ENCODE assay signal across 23 mouse cellular contexts in the genomic region with DNA sequence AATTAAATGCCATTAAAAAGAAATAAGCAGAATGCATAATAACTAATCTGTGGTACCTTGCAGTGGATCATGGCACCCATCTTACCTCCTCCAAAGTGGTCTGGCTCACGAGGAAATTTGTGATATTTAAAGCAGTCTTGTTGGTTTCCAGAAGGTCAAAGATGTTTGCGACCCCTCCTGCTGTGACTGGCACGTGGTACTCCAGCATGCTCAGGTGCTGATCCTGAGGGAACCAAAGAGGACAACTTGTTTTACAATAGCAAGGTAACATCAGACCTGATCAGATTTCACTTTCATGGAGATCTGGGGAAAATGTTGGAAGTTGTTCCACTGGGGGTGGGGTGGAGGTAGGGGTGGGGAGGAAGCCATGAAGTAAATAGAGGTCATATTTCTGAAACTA.
"Had no signal": no experiment of that assay in that cellular context is flagged by ENCODE, and none has a peak within 500 bp of the region (broad histone marks: within the 10 kb centered on the region; RNA-seq: fewer than 3 reads in every experiment).

No protein-coding gene starts in this region.

- H3K4me2 ChIP-seq: embryonic facial prominence, embryonic 12.5 days; embryonic facial prominence, embryonic 13.5 days; embryonic facial prominence, embryonic 15.5 days; forebrain, embryonic 12.5 days; forebrain, embryonic 13.5 days; forebrain, embryonic 15.5 days had no signal

- ATAC-seq: forebrain, embryonic 13.5 days; forebrain, embryonic 15.5 days had no signal

- H3K9ac ChIP-seq: embryonic facial prominence, embryonic 12.5 days; embryonic facial prominence, embryonic 13.5 days; embryonic facial prominence, embryonic 15.5 days; forebrain, embryonic 12.5 days; forebrain, embryonic 13.5 days; forebrain, embryonic 15.5 days; forebrain, postnatal 0 days had no signal

- H3K4me3 ChIP-seq: embryonic facial prominence, embryonic 10.5 days; embryonic facial prominence, embryonic 12.5 days; embryonic facial prominence, embryonic 13.5 days; embryonic facial prominence, embryonic 15.5 days; erythroblast, embryonic 14.5 days; forebrain, embryonic 10.5 days; forebrain, embryonic 12.5 days; forebrain, embryonic 13.5 days; forebrain, embryonic 15.5 days; gastrocnemius, adult 2 months; heart, adult 2 months; heart, embryonic 10.5 days had no signal

- H3K36me3 ChIP-seq: embryonic facial prominence, embryonic 10.5 days; embryonic facial prominence, embryonic 12.5 days; embryonic facial prominence, embryonic 13.5 days; embryonic facial prominence, embryonic 15.5 days; forebrain, embryonic 10.5 days; forebrain, embryonic 12.5 days; forebrain, embryonic 15.5 days; heart, embryonic 10.5 days had no signal

- H3K9me3 ChIP-seq: embryonic facial prominence, embryonic 10.5 days; embryonic facial prominence, embryonic 12.5 days; embryonic facial prominence, embryonic 13.5 days; embryonic facial prominence, embryonic 15.5 days; forebrain, embryonic 10.5 days; forebrain, embryonic 12.5 days; forebrain, embryonic 13.5 days; forebrain, embryonic 15.5 days; heart, embryonic 10.5 days had no signal

- H3K4me1 ChIP-seq: embryonic facial prominence, embryonic 10.5 days; embryonic facial prominence, embryonic 12.5 days; embryonic facial prominence, embryonic 13.5 days; embryonic facial prominence, embryonic 15.5 days; forebrain, embryonic 10.5 days; forebrain, embryonic 12.5 days; forebrain, embryonic 13.5 days; forebrain, embryonic 15.5 days; heart, embryonic 10.5 days had no signal

- H3K27me3 ChIP-seq: embryonic facial prominence, embryonic 12.5 days; embryonic facial prominence, embryonic 13.5 days; embryonic facial prominence, embryonic 15.5 days; forebrain, embryonic 12.5 days; forebrain, embryonic 13.5 days; forebrain, embryonic 15.5 days had no signal

- DNase-seq: cerebellum, postnatal 14 days; cerebellum, postnatal 25 days; cerebellum, postnatal 36 days; embryo, embryonic 11 days; gastrocnemius, adult 2 months; gastrocnemius, postnatal 10 days; gastrocnemius, postnatal 14 days; gastrocnemius, postnatal 25 days; gastrocnemius, postnatal 36 days; heart, adult 11 months; heart, adult 18-20 months; heart, adult 2 months had no signal

- H3K27ac ChIP-seq: embryonic facial prominence, embryonic 10.5 days; embryonic facial prominence, embryonic 12.5 days; embryonic facial prominence, embryonic 13.5 days; embryonic facial prominence, embryonic 15.5 days; forebrain, embryonic 10.5 days; forebrain, embryonic 12.5 days; forebrain, embryonic 13.5 days; forebrain, embryonic 15.5 days; gastrocnemius, adult 2 months; heart, adult 2 months; heart, embryonic 10.5 days had no signal
